27 mouse cellular contexts compared by ENCODE assay signal in the genomic region with DNA sequence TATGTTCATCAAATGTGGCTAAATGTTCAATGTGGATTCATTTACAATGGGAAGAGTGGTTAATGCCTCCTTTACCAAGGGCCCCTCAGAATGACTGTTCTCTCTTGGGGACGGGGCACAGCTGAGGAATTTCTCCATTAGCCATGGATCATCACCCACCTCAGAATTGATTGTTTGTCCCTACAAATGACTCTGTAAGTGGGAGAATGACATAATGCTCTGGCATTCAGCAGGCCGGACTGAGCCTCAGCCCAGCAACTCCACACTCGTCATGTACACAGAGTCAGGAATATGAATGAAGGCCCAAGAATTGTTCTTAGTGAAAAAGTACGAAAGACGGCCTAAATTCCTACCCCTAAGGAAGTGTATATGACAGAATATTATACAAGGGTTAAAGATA. TPM values are rescaled to one million over a fixed set of nuclear protein-coding genes. Genes with fewer than 3 reads are reported as not detected.
DNase-seq lines count a peak whose midpoint lies in the region; ATAC-seq and TF ChIP-seq lines count a peak whose summit lies in the region.
"Had no signal": no experiment of that assay in that cellular context is flagged by ENCODE, and none has a peak within 500 bp of the region (broad histone marks: within the 10 kb centered on the region; RNA-seq: fewer than 3 reads in every experiment).

No protein-coding gene starts in this region.

- TF ChIP-seq CTCF in brain, embryonic 14.5 days (IDR thresholded peaks at IDR 0.05; ENCODE audit: borderline replicate concordance, extremely low read depth, insufficient read depth, insufficient read length) = no peak
- TF ChIP-seq CTCF in liver, postnatal 0 days (IDR thresholded peaks at IDR 0.05; ENCODE audit: low read depth) = no peak

- no peak for TF ChIP-seq EP300 in liver, postnatal 0 days (IDR thresholded peaks at IDR 0.05; ENCODE audit: low read depth)

- no peak overlapping the region for H3K9ac ChIP-seq in kidney, embryonic 15.5 days
- H3K9ac ChIP-seq in hindbrain, embryonic 16.5 days (ENCODE audit: low read depth, low read length) = no peak overlapping the region
- H3K9ac ChIP-seq in liver, postnatal 0 days (replicated peaks) = no peak overlapping the region
- H3K9ac ChIP-seq: liver, embryonic 15.5 days had no signal

- no peak overlapping the region for H3K4me2 ChIP-seq in kidney, embryonic 15.5 days
- H3K4me2 ChIP-seq in hindbrain, embryonic 16.5 days (ENCODE audit: low read length) = no peak overlapping the region
- H3K4me2 ChIP-seq in liver, postnatal 0 days (ENCODE audit: low read depth, low read length) = no peak overlapping the region
- H3K4me2 ChIP-seq: liver, embryonic 15.5 days had no signal

- 0 out of 2 replicates have a peak, but pooled peaks have one; percentile 33 for ATAC-seq in kidney, embryonic 15.5 days (replicated peaks; ENCODE audit: low FRiP score)
- 0 out of 2 replicates have a peak, but pooled peaks have one; percentile 30 for ATAC-seq in hindbrain, embryonic 16.5 days
- ATAC-seq in liver, postnatal 0 days = no peak
- ATAC-seq: inflammation-experienced regulatory T-cells, adult 6 months; midbrain, embryonic 16.5 days had no signal

- no peak overlapping the region for H3K27ac ChIP-seq in kidney, embryonic 15.5 days
- no peak overlapping the region for H3K27ac ChIP-seq in hindbrain, embryonic 16.5 days (ENCODE audit: low read depth, low read length)
- H3K27ac ChIP-seq in liver, postnatal 0 days (ENCODE audit: low read depth) = no peak overlapping the region
- H3K27ac ChIP-seq: gastrocnemius, adult 2 months; layer of hippocampus, adult 2 months; limb, embryonic 10.5 days; liver, embryonic 15.5 days had no signal

- H3K27me3 ChIP-seq in kidney, embryonic 15.5 days = no peaks in the 10 kb centered on the region
- H3K27me3 ChIP-seq in hindbrain, embryonic 16.5 days (replicated peaks; ENCODE audit: control insufficient read depth, insufficient read depth, low read length) = no peaks in the 10 kb centered on the region
- H3K27me3 ChIP-seq in liver, postnatal 0 days (ENCODE audit: insufficient read depth, low read length) = no peaks in the 10 kb centered on the region
- H3K27me3 ChIP-seq: liver, embryonic 15.5 days had no signal

- WGBS in kidney, embryonic 15.5 days = 57% methylated on average over 5 of the region's 5 CpGs
- 37% methylated on average over 5 of the region's 5 CpGs for WGBS in hindbrain, embryonic 16.5 days
- 80% methylated on average over 5 of the region's 5 CpGs for WGBS in liver, postnatal 0 days (ENCODE audit: insufficient replicate concordance)

- H3K9me3 ChIP-seq in kidney, embryonic 15.5 days (replicated peaks) = no peaks in the 10 kb centered on the region
- no peaks in the 10 kb centered on the region for H3K9me3 ChIP-seq in hindbrain, embryonic 16.5 days (ENCODE audit: control insufficient read depth, low read length)
- no peaks in the 10 kb centered on the region for H3K9me3 ChIP-seq in liver, postnatal 0 days (ENCODE audit: low read length)
- H3K9me3 ChIP-seq: limb, embryonic 10.5 days; liver, embryonic 15.5 days had no signal

- no peak for TF ChIP-seq POLR2A in brain, embryonic 14.5 days (IDR thresholded peaks at IDR 0.05; ENCODE audit: borderline replicate concordance, extremely low read depth, insufficient read depth, insufficient read length, poor library complexity, severe bottlenecking)

- H3K36me3 ChIP-seq in kidney, embryonic 15.5 days = no peaks in the 10 kb centered on the region
- no peaks in the 10 kb centered on the region for H3K36me3 ChIP-seq in hindbrain, embryonic 16.5 days (ENCODE audit: control insufficient read depth, insufficient read depth, low read length)
- H3K36me3 ChIP-seq in liver, postnatal 0 days (replicated peaks; ENCODE audit: insufficient read depth, low read length) = no peaks in the 10 kb centered on the region
- H3K36me3 ChIP-seq: limb, embryonic 10.5 days; liver, embryonic 15.5 days had no signal

- DNase-seq in kidney, adult 8-10 months = no peak
- peak; percentile 66 for DNase-seq in Muller cell, postnatal 12 days (ENCODE audit: inconsistent ontology term)
- DNase-seq in brain, embryonic 14.5 days (ENCODE audit: low read depth) = peak; percentile 43
- no peak for DNase-seq in right cerebral cortex, postnatal 25 days
- DNase-seq in layer of hippocampus, adult 18-20 months (ENCODE audit: low spot score in 2 of 2) = no peak
- DNase-seq in liver, postnatal 0 days = no peak
- DNase-seq: adrenal gland, postnatal 14 days; cerebellum, postnatal 10 days; gastrocnemius, adult 2 months; heart, postnatal 36 days; kidney, adult 18-20 months; kidney, postnatal 14 days; liver; lung, postnatal 4 days; thymus, postnatal 14 days had no signal

- H3K4me1 ChIP-seq in kidney, embryonic 15.5 days = no peaks in the 10 kb centered on the region
- H3K4me1 ChIP-seq in hindbrain, embryonic 16.5 days (ENCODE audit: control insufficient read depth, insufficient read depth, low read depth, low read length) = no peaks in the 10 kb centered on the region
- H3K4me1 ChIP-seq in liver, postnatal 0 days (ENCODE audit: insufficient read depth) = no peaks in the 10 kb centered on the region
- H3K4me1 ChIP-seq: limb, embryonic 10.5 days; liver, embryonic 15.5 days had no signal

- no peak overlapping the region for H3K4me3 ChIP-seq in kidney, embryonic 15.5 days (replicated peaks)
- H3K4me3 ChIP-seq in hindbrain, embryonic 16.5 days (ENCODE audit: low read length) = no peak overlapping the region
- H3K4me3 ChIP-seq in liver, postnatal 0 days (ENCODE audit: low read depth, low read length) = no peak overlapping the region
- H3K4me3 ChIP-seq: gastrocnemius, adult 2 months; layer of hippocampus, adult 2 months; limb, embryonic 10.5 days; liver, embryonic 15.5 days had no signal

RNA-seq across cellular contexts. Expression of a gene that starts 25.4 kb away (rescaled TPM):
- polyA plus RNA-seq in kidney, embryonic 15.5 days (2015; fragmentation: Nextera tagmentation; extraction: Ambion mirVana) = 0.93 and 4.7 TPM in 2 replicates
- polyA plus RNA-seq in brain, embryonic 14.5 days (2012; rRNA removed) = 4.7 and 7.6 TPM in 2 replicates
- polyA plus RNA-seq in hindbrain, embryonic 16.5 days (2015; fragmentation: Nextera tagmentation; extraction: Ambion mirVana) = 27.1 and 32.9 TPM in 2 replicates
- 1 to 10 TPM; 2.7 to 2.9 TPM for total RNA-seq in layer of hippocampus, adult 18-20 months (2021)
- polyA plus RNA-seq in liver, postnatal 0 days (2015; fragmentation: Nextera tagmentation; extraction: Ambion mirVana) = not detected in 2 replicates
- total RNA-seq: gastrocnemius, adult 2 months; gastrocnemius, postnatal 4 days; heart, adult 8-10 months; heart, postnatal 36 days; megakaryocyte-erythroid progenitor cell, adult 5-6 weeks had no signal
- polyA plus RNA-seq: inflammation-experienced regulatory T-cells, adult 6 months; spleen, adult 2 months; testis, adult 2 months had no signal

Comparison
In these comparisons a context has a peak if more than half of its experiments do, and no peak if none do; other contexts are left out.
1. DNase-seq: peak in Muller cell, postnatal 12 days (single experiment) and brain, embryonic 14.5 days (single experiment); none in kidney, adult 8-10 months (0 of 2), right cerebral cortex, postnatal 25 days (single experiment), layer of hippocampus, adult 18-20 months (0 of 2) and liver, postnatal 0 days (single experiment).